Mouse (Mus musculus) CH12.LX (cell line): Measurements from ENCODE around the gene Limd1.

ENCODE experiments used
- CHD1 ChIP-seq: IDR thresholded peaks from 2 replicates; pipeline ENCODE4 v1.6.1; 2012; ENCODE audit warnings: low read depth, low read length, improper control_type of control experiment, inconsistent platforms
- CTCF ChIP-seq, 2 experiments: IDR thresholded peaks in 1 of 2; conservative IDR thresholded peaks in 1 of 2; 2 replicates each; pipeline ENCODE4 v1.5.1; 2011 to 2012; ENCODE audit warnings: low read depth in 2 of 2, low read length in 2 of 2, improper control_type of control experiment in 1 of 2, inconsistent platforms in 1 of 2, mild to moderate bottlenecking in 1 of 2, moderate library complexity in 1 of 2
- ELF1 ChIP-seq: IDR thresholded peaks from 2 replicates; pipeline ENCODE4 v1.6.1; 2014; ENCODE audit warnings: low read depth, mild to moderate bottlenecking, inconsistent platforms, low read length, improper control_type of control experiment
- EP300 ChIP-seq: IDR thresholded peaks from 2 replicates; pipeline ENCODE4 v1.6.1; 2011; ENCODE audit warnings: low read length, improper control_type of control experiment
- KAT2A ChIP-seq: IDR thresholded peaks from 2 replicates; pipeline ENCODE4 v1.6.1; 2012; ENCODE audit warnings: low read length, improper control_type of control experiment, inconsistent platforms; ENCODE audit not compliant: insufficient replicate concordance
- MAFK ChIP-seq: IDR thresholded peaks from 2 replicates; pipeline ENCODE4 v1.6.1; 2011; ENCODE audit warnings: low read length, improper control_type of control experiment; ENCODE audit not compliant: insufficient replicate concordance
- MAX ChIP-seq: IDR thresholded peaks from 2 replicates; pipeline ENCODE4 v1.6.1; 2011; ENCODE audit warnings: low read length, improper control_type of control experiment
- POLR2A ChIP-seq: IDR thresholded peaks from 2 replicates; pipeline ENCODE4 v1.6.1; 2011; ENCODE audit warnings: low read depth, mild to moderate bottlenecking, improper control_type of control experiment, low read length
- TCF12 ChIP-seq: IDR thresholded peaks from 2 replicates; pipeline ENCODE4 v1.6.1; 2014; ENCODE audit warnings: low read depth, mild to moderate bottlenecking, inconsistent platforms, low read length, improper control_type of control experiment

- TF ChIP-seq CTCF (conservative IDR thresholded peaks at IDR 0.05 in 1 of 2, IDR thresholded peaks at IDR 0.05 in 1 of 2; ENCODE audit: low read depth in 2 of 2, low read length in 2 of 2) (no peak), POLR2A (no peak), MAX (no peak), ELF1 (no peak), KAT2A (no peak), MAFK (no peak), EP300 (no peak), CHD1 (0 out of 2 replicates have a peak, but pooled peaks have one; percentile 22), TCF12 (0 out of 2 replicates have a peak, but pooled peaks have one; percentile 9)
Observed at GRCm38 (mm10) chr9:123528087-123528925, 49.8 kb downstream of the Limd1 start.
